Mouse (Mus musculus): ENCODE data around the gene Erich3. TPM values are rescaled to one million over a fixed set of nuclear protein-coding genes. Genes with fewer than 3 reads are reported as not detected.

The Erich3 gene
- polyA plus RNA-seq, 1 experiment from 2014 or later, result 0.58 TPM

DNA sequence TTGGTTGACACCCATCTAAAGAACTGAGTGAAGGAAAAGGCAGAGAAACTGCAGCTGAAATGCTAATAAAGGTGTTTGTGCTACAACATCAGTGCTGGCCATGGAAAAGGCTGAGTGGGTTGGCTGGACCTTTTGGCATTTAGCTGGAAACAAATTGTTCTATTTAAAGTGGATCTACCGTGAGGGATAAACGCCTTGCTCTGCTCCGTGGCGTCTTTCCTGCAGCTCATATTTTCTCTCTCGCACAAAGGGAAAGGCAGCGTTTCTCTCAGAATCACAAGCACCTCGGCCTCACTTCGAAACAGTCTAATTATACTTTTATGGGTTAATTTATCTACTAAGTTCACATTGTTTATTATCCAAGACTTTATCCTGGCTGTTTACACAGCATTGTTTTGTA is 136.8 kb downstream of the Erich3 start:
- no peak for DNase-seq (ENCODE audit: low spot score)
- H3K27me3 ChIP-seq (ENCODE audit: low read depth, poor library complexity, severe bottlenecking), result no peaks in the 10 kb centered on the region
- 88% methylated on average over 8 of the region's 8 CpGs for WGBS
- no peaks in the 10 kb centered on the region for H3K4me1 ChIP-seq
- H3K36me3 ChIP-seq, result no peaks in the 10 kb centered on the region
- H3K4me3 ChIP-seq, result no peak overlapping the region
- H3K27ac ChIP-seq (replicated peaks), result no peak overlapping the region
- no peaks in the 10 kb centered on the region for H3K9me3 ChIP-seq (replicated peaks)

DNA sequence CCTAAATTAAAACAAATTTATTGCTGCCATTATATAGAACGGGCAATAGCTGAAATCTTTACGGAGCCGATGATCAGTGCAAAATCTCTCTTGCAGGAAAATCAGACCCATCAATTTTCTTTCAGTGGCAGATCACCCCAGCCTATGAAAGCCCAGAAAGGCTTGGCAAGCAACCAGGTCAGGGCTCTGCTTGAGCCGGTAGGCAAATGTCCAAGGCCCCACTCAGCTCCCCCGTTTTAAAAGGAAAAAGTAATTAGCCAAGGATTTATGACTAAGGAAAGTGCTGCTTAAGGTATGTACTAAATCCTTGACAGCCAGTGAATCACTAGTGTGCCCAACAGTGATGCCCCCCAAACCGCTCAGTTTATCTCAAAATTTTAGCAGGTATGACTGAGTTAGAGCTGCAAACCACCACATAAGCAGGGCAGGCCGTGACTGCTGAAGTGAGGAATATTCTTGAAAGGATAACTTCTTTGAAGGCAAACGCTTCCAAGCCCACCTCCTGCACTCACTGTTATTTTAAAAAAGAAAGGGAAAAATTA is 137.3 kb downstream of the Erich3 start:
- no peak for DNase-seq (ENCODE audit: low spot score)
- H3K36me3 ChIP-seq, result no peaks in the 10 kb centered on the region
- H3K27me3 ChIP-seq (ENCODE audit: low read depth, poor library complexity, severe bottlenecking), result no peaks in the 10 kb centered on the region
- H3K27ac ChIP-seq (replicated peaks), result no peak overlapping the region
- WGBS, result 87% methylated on average over 8 of the region's 8 CpGs
- no peak overlapping the region for H3K4me3 ChIP-seq
- H3K4me1 ChIP-seq, result no peaks in the 10 kb centered on the region
- H3K9me3 ChIP-seq (replicated peaks), result no peaks in the 10 kb centered on the region

DNA sequence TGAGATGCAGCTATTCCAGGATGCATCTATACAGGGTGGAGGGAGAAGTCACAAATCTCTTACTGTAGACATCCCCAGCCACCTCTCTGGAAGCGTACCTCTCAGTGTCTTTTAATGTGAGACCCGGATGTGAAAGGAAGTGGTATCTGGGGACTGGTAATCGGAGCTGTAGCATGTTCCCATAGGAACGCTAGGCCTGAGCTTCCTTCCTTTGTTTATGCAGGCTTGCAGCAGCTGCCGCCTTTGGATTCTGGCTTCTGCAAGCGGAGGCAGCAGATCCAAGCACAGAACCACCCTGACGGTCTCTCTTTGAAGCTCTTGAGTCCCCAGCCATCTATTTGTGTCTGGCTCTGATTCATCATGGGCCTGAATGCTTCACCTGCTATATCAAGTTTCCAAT is 143.0 kb downstream of the Erich3 start:
- 59% methylated on average over 7 of the region's 7 CpGs for WGBS
- H3K4me3 ChIP-seq, result no peak overlapping the region
- H3K9me3 ChIP-seq (replicated peaks), result no peaks in the 10 kb centered on the region
- peak overlapping the region; percentile 70 for H3K27ac ChIP-seq (replicated peaks)
- no peaks in the 10 kb centered on the region for H3K36me3 ChIP-seq
- H3K4me1 ChIP-seq, result peaks cover 25% of the 10 kb centered on the region
- peak; percentile 38 for DNase-seq (ENCODE audit: low spot score)
- H3K27me3 ChIP-seq (ENCODE audit: low read depth, poor library complexity, severe bottlenecking), result no peaks in the 10 kb centered on the region

DNA sequence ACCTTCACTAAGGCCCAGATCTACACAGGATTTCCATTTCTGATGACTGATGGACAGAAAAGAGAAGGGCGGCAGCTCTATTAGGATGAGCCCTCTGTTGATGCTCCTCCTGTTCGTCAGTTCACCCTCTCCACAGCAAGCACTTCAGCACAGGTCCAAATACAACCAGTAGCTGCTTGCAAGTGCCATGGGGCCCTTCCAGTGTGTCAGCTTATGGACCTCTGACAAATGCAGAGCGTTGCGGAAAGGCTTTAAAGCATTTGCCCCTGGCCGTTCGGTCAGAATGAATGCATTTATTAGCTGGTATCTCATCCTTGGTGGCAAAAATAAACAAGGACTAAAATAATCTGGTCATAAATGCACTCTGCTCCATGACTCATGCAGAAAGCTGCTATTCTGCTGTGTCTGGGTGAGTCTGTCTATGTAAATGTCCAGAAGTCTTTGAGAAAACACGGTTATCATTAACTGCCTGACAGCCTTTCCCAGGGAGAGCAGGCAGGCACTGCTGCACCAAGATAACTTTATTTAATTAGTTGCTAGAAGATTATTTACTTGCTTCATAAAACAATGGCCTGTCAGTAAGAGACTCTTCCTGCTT is 146.7 kb downstream of the Erich3 start:
- Histone ChIP-seq H3K4me1 (peaks cover 26% of the 10 kb centered on the region), H3K9me3 (replicated peaks) (no peaks in the 10 kb centered on the region), H3K36me3 (no peaks in the 10 kb centered on the region), H3K27me3 (ENCODE audit: low read depth, poor library complexity, severe bottlenecking) (no peaks in the 10 kb centered on the region), H3K4me3 (no peak overlapping the region), H3K27ac (replicated peaks) (no peak overlapping the region)
- 85% methylated on average over 7 of the region's 7 CpGs for WGBS
- no peak for DNase-seq (ENCODE audit: low spot score)

DNA sequence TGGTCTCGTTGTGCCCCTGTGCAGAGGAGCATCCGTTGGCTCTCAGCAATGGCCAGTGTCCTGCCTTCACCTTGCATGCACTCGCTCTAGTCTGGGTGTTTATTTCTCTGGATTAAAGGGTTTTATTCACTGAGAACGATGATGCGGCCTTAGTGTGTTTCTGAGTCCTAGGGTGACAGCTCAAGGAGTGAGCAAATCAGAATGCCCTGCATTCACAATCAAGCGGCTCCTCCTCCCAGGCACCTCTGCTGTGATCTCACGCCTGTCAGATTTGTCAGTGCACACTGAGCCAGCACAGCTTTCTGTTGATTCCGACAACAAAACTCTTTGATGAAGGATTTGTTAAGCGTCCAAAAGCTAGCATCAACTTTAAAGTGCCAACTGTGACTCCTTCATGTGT is 147.6 kb downstream of the Erich3 start:
- Histone ChIP-seq H3K4me3 (no peak overlapping the region), H3K4me1 (peaks cover 30% of the 10 kb centered on the region), H3K27me3 (ENCODE audit: low read depth, poor library complexity, severe bottlenecking) (no peaks in the 10 kb centered on the region), H3K27ac (replicated peaks) (no peak overlapping the region), H3K9me3 (replicated peaks) (no peaks in the 10 kb centered on the region), H3K36me3 (no peaks in the 10 kb centered on the region)
- WGBS, result 43% methylated on average over 9 of the region's 9 CpGs
- no peak for DNase-seq (ENCODE audit: low spot score)

DNA sequence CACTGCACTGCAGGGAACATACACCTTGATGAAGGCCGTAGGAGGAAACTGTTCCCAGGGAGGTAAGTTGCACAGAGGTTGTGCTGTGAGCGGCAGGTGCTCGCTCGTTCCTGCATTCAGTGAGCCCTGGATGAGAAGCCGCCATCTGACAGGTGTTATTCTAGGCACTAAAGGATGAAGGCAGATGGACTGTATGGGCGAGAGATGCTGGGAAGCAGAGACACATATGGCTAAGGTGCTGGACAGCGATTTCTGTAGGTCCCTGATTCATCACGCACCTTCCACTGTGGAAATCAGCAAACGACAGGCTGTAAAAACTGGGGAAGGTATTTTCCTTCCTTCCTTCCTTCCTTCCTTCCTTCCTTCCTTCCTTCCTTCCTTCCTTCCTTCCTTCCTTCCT is 148.2 kb downstream of the Erich3 start:
- WGBS, result 79% methylated on average over 9 of the region's 9 CpGs
- Histone ChIP-seq H3K4me1 (peaks cover 30% of the 10 kb centered on the region), H3K27ac (replicated peaks) (no peak overlapping the region), H3K9me3 (replicated peaks) (no peaks in the 10 kb centered on the region), H3K4me3 (no peak overlapping the region), H3K27me3 (ENCODE audit: low read depth, poor library complexity, severe bottlenecking) (no peaks in the 10 kb centered on the region; the same call in 1 of the 2 replicates), H3K36me3 (no peaks in the 10 kb centered on the region)
- DNase-seq (ENCODE audit: low spot score), result no peak

DNA sequence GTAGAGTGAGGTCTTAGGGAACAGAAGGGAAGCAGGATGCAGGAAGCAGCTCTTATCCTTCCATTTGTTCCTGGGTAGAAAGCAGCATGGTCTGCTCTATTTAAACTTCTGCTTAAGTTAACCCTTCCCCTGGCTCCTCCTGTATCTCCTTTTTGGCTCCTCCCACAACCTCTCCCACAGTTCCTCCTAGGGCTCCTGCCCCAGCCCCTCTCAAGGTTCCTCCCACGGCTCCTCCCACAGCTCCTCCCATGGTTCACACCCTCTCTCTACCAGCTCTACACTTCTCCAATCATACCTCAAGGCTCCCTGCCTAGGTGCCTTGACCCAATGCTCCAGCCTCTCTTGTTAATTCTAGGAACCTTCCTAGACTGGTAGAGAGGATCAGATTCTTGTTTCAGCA is 149.2 kb downstream of the Erich3 start:
- Histone ChIP-seq H3K27ac (replicated peaks) (no peak overlapping the region), H3K36me3 (no peaks in the 10 kb centered on the region), H3K27me3 (ENCODE audit: low read depth, poor library complexity, severe bottlenecking) (no peaks in the 10 kb centered on the region; the same call in 1 of the 2 replicates), H3K9me3 (replicated peaks) (no peaks in the 10 kb centered on the region), H3K4me3 (no peak overlapping the region), H3K4me1 (peaks cover 37% of the 10 kb centered on the region)
- DNase-seq (ENCODE audit: low spot score), result no peak
- WGBS, result 72% methylated on average over 1 of the region's 1 CpGs

DNA sequence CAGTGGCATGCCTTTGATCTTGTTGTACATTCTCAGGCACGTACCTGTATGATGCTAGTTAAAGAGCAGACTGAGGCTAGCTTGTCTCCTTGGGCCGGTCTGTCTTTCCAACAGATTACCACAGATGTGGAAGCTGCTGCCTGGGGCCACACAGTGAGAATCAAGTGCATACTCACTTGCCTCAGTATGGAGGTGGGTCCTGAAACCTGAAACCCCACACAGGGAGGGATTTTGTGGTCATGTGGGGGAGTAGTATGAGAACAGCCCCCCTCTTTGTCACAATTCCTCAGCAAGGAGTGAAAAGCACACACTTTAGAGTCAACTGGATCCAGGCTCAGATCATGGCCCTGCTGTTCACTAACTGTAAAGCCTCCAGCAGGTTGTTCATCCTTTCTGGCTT is 151.9 kb downstream of the Erich3 start:
- no peaks in the 10 kb centered on the region for H3K9me3 ChIP-seq (replicated peaks)
- no peak overlapping the region for H3K27ac ChIP-seq (replicated peaks)
- H3K4me3 ChIP-seq, result no peak overlapping the region
- H3K36me3 ChIP-seq, result no peaks in the 10 kb centered on the region
- H3K27me3 ChIP-seq (ENCODE audit: low read depth, poor library complexity, severe bottlenecking), result no peaks in the 10 kb centered on the region; the same call in 1 of the 2 replicates
- WGBS, result 49% methylated on average over 2 of the region's 2 CpGs
- H3K4me1 ChIP-seq, result peaks cover 33% of the 10 kb centered on the region
- no peak for DNase-seq (ENCODE audit: low spot score)

DNA sequence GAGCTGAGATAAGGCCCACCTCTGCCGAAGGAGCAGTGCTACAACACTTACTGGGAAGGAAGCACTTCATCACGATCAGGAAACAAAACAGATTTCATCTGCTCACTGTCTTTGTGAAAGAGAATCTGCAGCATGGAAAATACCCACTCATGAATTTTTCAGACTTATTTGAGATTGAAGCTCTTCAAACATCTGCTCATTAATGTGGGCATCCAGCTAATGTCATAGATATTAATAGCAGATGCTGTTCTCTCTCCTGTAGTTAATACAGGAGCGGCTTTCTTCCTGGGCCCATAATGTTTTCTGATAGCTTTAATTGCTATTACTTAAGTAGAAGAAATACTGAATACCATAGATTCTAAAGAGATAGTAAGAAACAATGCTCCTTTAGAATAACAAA is 152.6 kb downstream of the Erich3 start:
- no peak for DNase-seq (ENCODE audit: low spot score)
- Histone ChIP-seq H3K36me3 (no peaks in the 10 kb centered on the region), H3K27me3 (ENCODE audit: low read depth, poor library complexity, severe bottlenecking) (no peaks in the 10 kb centered on the region; the same call in 1 of the 2 replicates), H3K4me3 (no peak overlapping the region), H3K4me1 (peaks cover 27% of the 10 kb centered on the region), H3K27ac (replicated peaks) (no peak overlapping the region), H3K9me3 (replicated peaks) (no peaks in the 10 kb centered on the region)
- 90% methylated on average over 3 of the region's 3 CpGs for WGBS

DNA sequence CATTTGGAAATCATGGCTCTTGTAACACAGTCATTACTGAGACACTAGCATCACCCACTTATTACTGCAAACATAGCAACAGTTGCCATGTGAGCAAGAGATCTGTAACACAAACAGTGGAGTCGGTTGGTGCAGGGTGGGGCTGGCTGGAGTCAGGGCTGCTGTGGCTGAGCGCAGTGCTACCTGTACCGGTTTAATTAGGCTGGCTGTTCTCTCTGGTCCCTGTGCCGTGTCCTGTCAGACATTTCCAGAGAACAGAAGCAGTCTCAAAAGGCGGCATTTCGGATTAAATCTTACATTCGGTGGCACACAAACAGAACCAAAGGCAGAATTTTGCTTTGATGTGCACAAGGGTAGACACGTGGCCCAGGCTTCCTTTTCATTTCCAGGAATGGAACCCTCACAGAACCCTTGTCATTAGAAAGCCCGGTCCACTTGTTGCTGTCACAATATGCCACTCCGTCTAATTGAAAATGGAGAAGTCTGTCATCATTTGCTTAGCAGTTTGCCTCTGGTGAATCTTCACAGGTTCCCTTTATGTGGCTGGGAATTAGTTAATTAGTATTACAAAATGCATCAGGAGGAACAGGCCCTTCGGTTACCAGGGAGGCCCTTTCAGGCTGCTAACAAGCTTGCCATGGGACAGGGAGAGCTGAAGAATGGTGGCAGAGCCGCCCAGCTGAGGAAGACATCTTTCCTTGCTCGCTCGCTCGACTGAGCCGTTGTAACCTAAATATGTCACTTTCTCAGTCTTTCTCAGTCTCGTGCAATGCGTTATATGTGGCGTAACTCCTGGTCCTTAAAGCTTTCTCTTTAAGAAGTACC is 153.4 kb downstream of the Erich3 start:
- no peaks in the 10 kb centered on the region; the same call in 1 of the 2 replicates for H3K27me3 ChIP-seq (ENCODE audit: low read depth, poor library complexity, severe bottlenecking)
- peaks cover 22% of the 10 kb centered on the region for H3K4me1 ChIP-seq
- peak overlapping the region; percentile 39 for H3K4me3 ChIP-seq
- H3K36me3 ChIP-seq, result no peaks in the 10 kb centered on the region
- no peaks in the 10 kb centered on the region for H3K9me3 ChIP-seq (replicated peaks)
- peak; percentile 36 for DNase-seq (ENCODE audit: low spot score)
- 37% methylated on average over 19 of the region's 19 CpGs for WGBS
- H3K27ac ChIP-seq (replicated peaks), result peak overlapping the region; percentile 64

Other genes starting within 250 kb of the Erich3 start
- gene Cryz, start 67.1 kb upstream of the Erich3 start, polyA plus RNA-seq (2016; fragmentation: Nextera tagmentation; extraction: Ambion mirVana), result 19.5 and 21.2 TPM in 2 replicates
- gene Tyw3, start 66.8 kb upstream of the Erich3 start, polyA plus RNA-seq (2016; fragmentation: Nextera tagmentation; extraction: Ambion mirVana), result 18.7 and 21.0 TPM in 2 replicates